Mouse (Mus musculus): ENCODE measurements around the gene Mpp2. TPM values are rescaled to one million over a fixed set of nuclear protein-coding genes. Genes with fewer than 3 reads are reported as not detected.

Mpp2 gene
- polyA plus RNA-seq, 1 experiment from 2014 or later = 15.3 TPM

DNA sequence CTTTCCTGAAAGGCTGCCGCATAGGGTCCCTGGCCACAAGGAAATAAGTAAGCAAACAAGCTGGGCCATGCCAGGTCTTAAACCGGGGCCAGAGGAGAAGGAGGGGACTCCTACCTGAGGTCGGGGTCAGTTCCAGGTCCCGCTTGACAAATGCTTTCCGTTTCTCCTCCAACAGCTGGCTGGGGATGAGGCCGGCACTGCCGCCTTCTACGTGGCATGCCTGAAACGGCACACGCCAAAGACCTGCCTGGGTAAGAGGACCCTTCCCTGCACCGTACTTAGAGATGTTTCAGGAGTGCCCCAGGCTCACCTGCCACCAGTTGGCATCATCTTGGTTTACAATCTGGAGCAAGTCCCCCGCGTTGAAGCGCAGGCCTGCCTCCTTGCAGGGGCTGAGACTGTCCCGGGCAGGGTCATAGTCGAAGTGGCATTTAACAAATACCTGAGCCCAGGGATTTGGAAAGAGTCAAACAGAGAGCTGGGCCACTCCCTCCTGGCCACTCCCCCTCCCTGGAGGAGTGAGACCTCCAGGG is 26.3 kb downstream of the Mpp2 start:
- H3K9ac ChIP-seq (ENCODE audit: low read length) = no peak overlapping the region
- H3K27ac ChIP-seq (ENCODE audit: low read depth, low read length) = no peak overlapping the region
- DNase-seq (ENCODE audit: low spot score) (no peak), ATAC-seq (no peak)
- H3K4me3 ChIP-seq (ENCODE audit: low read depth, low read length) = no peak overlapping the region
- peaks cover 56% of the 10 kb centered on the region for H3K36me3 ChIP-seq (ENCODE audit: control insufficient read depth, insufficient read depth, low read length)
- no peaks in the 10 kb centered on the region for H3K27me3 ChIP-seq (replicated peaks; ENCODE audit: control insufficient read depth, insufficient read depth, low read length)
- WGBS = 31% methylated on average over 16 of the region's 16 CpGs
- H3K4me1 ChIP-seq (ENCODE audit: control insufficient read depth, insufficient read depth, low read length) = peaks cover 5% of the 10 kb centered on the region; the same call in 1 of the 2 replicates
- peak overlapping the region; percentile 70 for H3K4me2 ChIP-seq (ENCODE audit: low read length)
- H3K9me3 ChIP-seq (replicated peaks; ENCODE audit: control insufficient read depth, low read length) = no peaks in the 10 kb centered on the region

DNA sequence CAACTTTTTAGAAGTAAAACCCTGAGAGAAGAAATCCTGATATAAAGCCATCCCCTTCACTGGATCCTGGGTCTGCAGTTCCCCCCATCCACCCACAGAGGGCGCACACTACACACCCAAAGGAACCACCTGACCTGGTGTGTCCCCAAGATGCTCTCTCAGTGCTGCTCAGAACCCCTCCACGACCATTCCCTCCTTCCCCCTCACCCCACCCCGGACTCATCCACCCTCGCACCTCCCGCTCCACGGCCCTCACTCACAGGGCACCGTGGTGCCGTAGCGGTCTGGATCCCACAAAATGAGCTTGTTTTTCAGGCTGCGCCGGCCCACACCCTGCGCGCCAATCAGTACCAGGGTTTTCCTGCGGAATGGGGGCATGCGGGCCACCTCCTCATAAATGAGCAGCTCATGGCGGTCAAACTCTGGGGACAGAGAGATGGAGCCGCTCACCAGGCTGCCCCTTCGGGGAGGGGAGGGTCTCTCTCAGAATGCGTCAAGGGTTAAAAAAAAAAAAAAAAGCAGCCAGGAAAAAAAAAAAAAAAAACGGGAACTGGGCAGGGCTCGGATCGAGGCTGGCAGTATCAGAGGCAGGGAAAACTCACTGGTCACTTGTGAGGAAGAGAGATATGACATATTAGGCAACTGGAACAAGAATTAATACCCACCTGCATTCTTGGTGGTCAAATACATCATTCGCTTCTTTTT is 26.9 kb downstream of the Mpp2 start:
- Histone ChIP-seq H3K4me2 (ENCODE audit: low read length) (peak overlapping the region; percentile 70), H3K9ac (ENCODE audit: low read length) (peak overlapping the region; percentile 57), H3K27ac (ENCODE audit: low read depth, low read length) (no peak overlapping the region), H3K27me3 (replicated peaks; ENCODE audit: control insufficient read depth, insufficient read depth, low read length) (no peaks in the 10 kb centered on the region), H3K9me3 (replicated peaks; ENCODE audit: control insufficient read depth, low read length) (no peaks in the 10 kb centered on the region), H3K4me1 (ENCODE audit: control insufficient read depth, insufficient read depth, low read length) (peaks cover 5% of the 10 kb centered on the region; the same call in 1 of the 2 replicates), H3K4me3 (ENCODE audit: low read depth, low read length) (peak overlapping the region; percentile 30), H3K36me3 (ENCODE audit: control insufficient read depth, insufficient read depth, low read length) (peaks cover 56% of the 10 kb centered on the region)
- peak; percentile 87 for DNase-seq (ENCODE audit: low spot score)
- 3% methylated on average over 23 of the region's 23 CpGs for WGBS
- ATAC-seq = peak; percentile 86

DNA sequence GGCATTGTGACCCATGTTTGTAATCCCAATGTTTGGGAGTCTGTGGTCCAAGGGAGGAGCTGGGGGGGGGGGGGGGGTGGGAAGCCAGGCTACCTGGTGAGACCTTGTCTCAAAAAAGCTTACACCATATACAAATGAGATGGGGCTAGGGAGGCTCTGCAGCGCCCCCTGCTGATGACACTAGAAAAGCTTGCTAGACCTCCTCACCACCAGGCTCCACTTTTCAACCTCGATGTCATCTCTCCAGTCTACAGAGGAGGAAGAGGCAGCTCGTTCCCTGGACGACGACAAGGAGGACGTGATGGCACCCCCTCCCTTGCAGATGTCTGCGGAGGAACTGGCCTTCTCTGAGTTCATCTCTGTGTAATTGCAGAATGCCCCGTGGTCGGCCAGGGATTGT is 34.5 kb downstream of the Mpp2 start:
- DNase-seq (ENCODE audit: low spot score) (peak; percentile 65), ATAC-seq (no peak)
- Histone ChIP-seq H3K27me3 (replicated peaks; ENCODE audit: control insufficient read depth, insufficient read depth, low read length) (no peaks in the 10 kb centered on the region), H3K9ac (ENCODE audit: low read length) (no peak overlapping the region), H3K36me3 (ENCODE audit: control insufficient read depth, insufficient read depth, low read length) (peaks cover 8% of the 10 kb centered on the region), H3K9me3 (replicated peaks; ENCODE audit: control insufficient read depth, low read length) (no peaks in the 10 kb centered on the region), H3K4me2 (ENCODE audit: low read length) (no peak overlapping the region), H3K4me1 (ENCODE audit: control insufficient read depth, insufficient read depth, low read length) (no peaks in the 10 kb centered on the region), H3K27ac (ENCODE audit: low read depth, low read length) (no peak overlapping the region), H3K4me3 (ENCODE audit: low read depth, low read length) (no peak overlapping the region)
- WGBS = 28% methylated on average over 9 of the region's 9 CpGs

DNA sequence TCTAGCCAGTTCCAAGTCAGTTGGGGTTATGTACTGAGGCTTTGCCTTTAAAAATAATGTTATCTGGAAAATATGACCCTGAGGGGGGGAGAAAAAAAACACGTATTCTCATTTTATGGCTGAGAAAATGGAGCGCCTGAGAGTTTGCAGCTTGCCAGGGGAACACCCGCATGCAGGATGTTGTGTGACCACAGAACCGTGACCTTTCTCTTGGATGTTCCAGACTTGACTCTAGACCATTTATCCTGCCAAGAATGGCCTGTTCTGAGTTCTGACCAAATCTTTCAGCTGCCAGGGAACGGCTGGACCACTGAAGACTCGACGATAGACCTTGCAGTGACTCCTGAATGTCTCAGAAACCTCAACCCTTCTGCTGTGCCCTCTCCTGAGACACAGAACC is 35.1 kb downstream of the Mpp2 start:
- H3K9me3 ChIP-seq (replicated peaks; ENCODE audit: control insufficient read depth, low read length) = no peaks in the 10 kb centered on the region
- H3K4me2 ChIP-seq (ENCODE audit: low read length) = no peak overlapping the region
- H3K4me3 ChIP-seq (ENCODE audit: low read depth, low read length) = no peak overlapping the region
- peaks cover 2% of the 10 kb centered on the region; the same call in 1 of the 2 replicates for H3K36me3 ChIP-seq (ENCODE audit: control insufficient read depth, insufficient read depth, low read length)
- H3K27me3 ChIP-seq (replicated peaks; ENCODE audit: control insufficient read depth, insufficient read depth, low read length) = no peaks in the 10 kb centered on the region
- 89% methylated on average over 7 of the region's 7 CpGs for WGBS
- ATAC-seq (no peak), DNase-seq (ENCODE audit: low spot score) (no peak)
- no peaks in the 10 kb centered on the region for H3K4me1 ChIP-seq (ENCODE audit: control insufficient read depth, insufficient read depth, low read length)
- H3K9ac ChIP-seq (ENCODE audit: low read length) = no peak overlapping the region
- no peak overlapping the region for H3K27ac ChIP-seq (ENCODE audit: low read depth, low read length)

DNA sequence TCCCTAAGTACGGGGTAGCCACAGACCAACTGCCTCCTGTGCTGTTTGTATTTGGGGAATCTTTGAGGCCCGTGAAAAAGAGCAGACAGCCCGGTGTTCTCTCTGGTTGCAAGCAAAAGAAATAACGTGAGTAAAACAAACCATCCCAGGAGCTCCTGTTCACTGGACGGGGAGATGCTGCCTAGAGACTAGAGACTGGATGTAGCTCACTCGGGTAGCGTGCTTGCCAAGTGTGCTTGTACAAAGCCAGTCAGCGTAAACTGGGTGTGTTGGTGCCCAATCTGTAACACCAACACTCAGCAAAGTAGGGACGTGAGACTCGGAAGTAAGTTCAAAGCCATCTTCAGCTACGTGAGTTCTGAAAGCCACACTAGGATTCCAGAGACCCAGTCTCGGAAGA is 35.6 kb downstream of the Mpp2 start:
- no peak for ATAC-seq
- WGBS = 86% methylated on average over 12 of the region's 12 CpGs

DNA sequence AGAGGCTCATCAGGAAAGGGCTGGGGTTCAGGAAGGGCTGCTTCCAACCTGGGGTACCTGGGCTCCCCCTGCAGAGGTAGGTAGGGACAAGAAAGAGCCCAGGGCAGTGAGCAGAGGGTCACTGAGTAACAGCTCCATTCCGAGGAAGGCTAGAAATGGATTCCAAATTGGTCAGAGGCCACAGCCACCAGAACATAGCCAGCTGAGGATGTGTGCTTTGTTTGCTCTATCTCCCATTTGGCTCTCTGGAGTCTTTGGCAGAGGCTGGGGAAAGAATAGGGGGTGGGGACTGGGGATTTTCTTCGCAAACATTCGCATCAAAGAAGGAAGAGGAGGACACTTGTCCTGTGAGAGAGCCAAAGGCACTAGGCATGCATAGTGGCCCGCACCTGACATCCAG is 36.4 kb downstream of the Mpp2 start:
- Histone ChIP-seq H3K4me3 (ENCODE audit: low read depth, low read length) (no peak overlapping the region), H3K36me3 (ENCODE audit: control insufficient read depth, insufficient read depth, low read length) (no peaks in the 10 kb centered on the region), H3K27me3 (replicated peaks; ENCODE audit: control insufficient read depth, insufficient read depth, low read length) (no peaks in the 10 kb centered on the region), H3K9ac (ENCODE audit: low read length) (no peak overlapping the region), H3K4me2 (ENCODE audit: low read length) (no peak overlapping the region), H3K4me1 (ENCODE audit: control insufficient read depth, insufficient read depth, low read length) (no peaks in the 10 kb centered on the region), H3K27ac (ENCODE audit: low read depth, low read length) (no peak overlapping the region), H3K9me3 (replicated peaks; ENCODE audit: control insufficient read depth, low read length) (no peaks in the 10 kb centered on the region)
- 47% methylated on average over 4 of the region's 4 CpGs for WGBS
- ATAC-seq (no peak), DNase-seq (ENCODE audit: low spot score) (no peak)

More for the DNA sequence above, 35.6 kb downstream of the Mpp2 start:
- H3K36me3 ChIP-seq (ENCODE audit: control insufficient read depth, insufficient read depth, low read length) = no peaks in the 10 kb centered on the region
- H3K4me2 ChIP-seq (ENCODE audit: low read length) = no peak overlapping the region
- no peak overlapping the region for H3K9ac ChIP-seq (ENCODE audit: low read length)
- no peaks in the 10 kb centered on the region for H3K9me3 ChIP-seq (replicated peaks; ENCODE audit: control insufficient read depth, low read length)
- no peaks in the 10 kb centered on the region for H3K4me1 ChIP-seq (ENCODE audit: control insufficient read depth, insufficient read depth, low read length)
- no peak overlapping the region for H3K27ac ChIP-seq (ENCODE audit: low read depth, low read length)
- no peaks in the 10 kb centered on the region for H3K27me3 ChIP-seq (replicated peaks; ENCODE audit: control insufficient read depth, insufficient read depth, low read length)
- H3K4me3 ChIP-seq (ENCODE audit: low read depth, low read length) = no peak overlapping the region
- no peak for DNase-seq (ENCODE audit: low spot score)

DNA sequence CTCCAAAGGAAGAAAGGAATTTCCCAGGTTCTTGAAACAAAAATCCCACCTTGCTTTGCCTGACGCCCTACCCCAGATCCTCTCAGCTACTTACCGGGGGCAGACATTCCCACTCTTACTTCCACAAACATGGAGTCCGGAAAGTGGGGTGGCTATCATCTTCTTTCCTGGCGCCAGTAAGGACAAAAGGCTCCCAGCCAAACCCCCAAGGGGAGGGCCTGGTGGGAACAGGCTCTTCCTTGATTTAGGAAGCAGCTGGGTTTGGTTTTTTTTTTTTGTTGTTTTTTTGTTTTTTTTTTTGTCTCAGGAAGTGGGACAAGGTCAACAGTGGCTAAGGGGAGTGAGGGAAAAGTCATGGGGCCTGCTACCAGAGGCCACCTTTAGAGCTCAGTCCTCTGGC is 36.8 kb downstream of the Mpp2 start:
- Histone ChIP-seq H3K4me3 (ENCODE audit: low read depth, low read length) (no peak overlapping the region), H3K9ac (ENCODE audit: low read length) (no peak overlapping the region), H3K9me3 (replicated peaks; ENCODE audit: control insufficient read depth, low read length) (no peaks in the 10 kb centered on the region), H3K36me3 (ENCODE audit: control insufficient read depth, insufficient read depth, low read length) (no peaks in the 10 kb centered on the region), H3K4me2 (ENCODE audit: low read length) (no peak overlapping the region), H3K27ac (ENCODE audit: low read depth, low read length) (no peak overlapping the region), H3K4me1 (ENCODE audit: control insufficient read depth, insufficient read depth, low read length) (no peaks in the 10 kb centered on the region), H3K27me3 (replicated peaks; ENCODE audit: control insufficient read depth, insufficient read depth, low read length) (no peaks in the 10 kb centered on the region)
- ATAC-seq (no peak), DNase-seq (ENCODE audit: low spot score) (no peak)
- WGBS = 69% methylated on average over 4 of the region's 4 CpGs

DNA sequence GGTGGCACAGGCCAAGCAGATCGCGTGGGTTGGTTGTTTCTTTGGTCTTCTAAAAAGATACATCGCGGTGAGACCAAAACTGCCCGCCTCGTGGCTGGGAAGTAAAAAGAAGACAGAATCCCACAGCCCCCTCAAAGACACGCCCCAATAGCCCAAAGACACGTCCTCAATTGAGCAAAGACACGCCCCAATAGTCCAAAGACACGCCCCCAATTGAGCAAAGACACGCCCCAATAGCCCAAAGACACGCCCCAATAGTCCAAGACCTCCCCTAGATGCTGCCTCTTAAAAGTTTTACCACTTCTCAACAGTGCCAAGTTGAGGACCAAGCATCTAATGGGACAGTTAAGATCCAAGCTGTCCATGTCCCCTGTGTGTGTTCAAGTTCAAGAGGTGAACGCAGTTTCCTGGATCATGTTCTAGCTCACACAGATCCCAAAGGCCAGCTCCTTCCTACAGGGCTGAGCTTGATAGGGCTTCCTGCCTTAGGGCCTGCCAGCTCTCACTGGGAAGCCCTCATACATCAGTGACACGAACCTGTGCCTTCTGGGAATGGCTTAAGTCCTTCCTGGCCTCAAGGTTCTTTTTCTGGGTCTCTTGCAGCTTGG is 38.3 kb downstream of the Mpp2 start:
- ATAC-seq (no peak), DNase-seq (ENCODE audit: low spot score) (no peak)
- no peaks in the 10 kb centered on the region for H3K36me3 ChIP-seq (ENCODE audit: control insufficient read depth, insufficient read depth, low read length)
- 54% methylated on average over 14 of the region's 14 CpGs for WGBS
- no peak overlapping the region for H3K4me2 ChIP-seq (ENCODE audit: low read length)
- H3K4me1 ChIP-seq (ENCODE audit: control insufficient read depth, insufficient read depth, low read length) = no peaks in the 10 kb centered on the region
- H3K27me3 ChIP-seq (replicated peaks; ENCODE audit: control insufficient read depth, insufficient read depth, low read length) = no peaks in the 10 kb centered on the region
- no peak overlapping the region for H3K9ac ChIP-seq (ENCODE audit: low read length)
- no peak overlapping the region for H3K4me3 ChIP-seq (ENCODE audit: low read depth, low read length)
- no peak overlapping the region for H3K27ac ChIP-seq (ENCODE audit: low read depth, low read length)
- peaks cover 11% of the 10 kb centered on the region for H3K9me3 ChIP-seq (replicated peaks; ENCODE audit: control insufficient read depth, low read length)

DNA sequence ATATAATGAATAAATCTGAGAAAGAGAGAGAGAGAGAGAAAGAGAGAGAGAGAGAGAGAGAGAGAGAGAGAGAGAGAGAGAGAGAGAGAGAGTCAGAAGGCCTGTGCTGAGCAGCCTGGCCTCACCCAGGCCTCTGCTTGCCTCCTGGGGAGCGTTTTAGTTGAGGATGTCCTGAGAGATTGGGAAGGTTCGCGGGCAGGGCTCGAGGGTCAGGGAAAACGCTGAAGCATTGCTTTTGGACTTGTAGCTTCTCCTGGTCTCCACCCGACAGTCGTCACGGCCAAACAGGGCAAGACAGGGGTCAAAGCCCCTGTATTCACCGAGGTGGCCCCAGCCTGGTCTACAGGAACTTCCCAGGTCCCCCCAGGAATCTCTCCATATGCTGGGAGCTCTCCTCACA is 41.7 kb downstream of the Mpp2 start:
- no peak overlapping the region for H3K27ac ChIP-seq (ENCODE audit: low read depth, low read length)
- no peak overlapping the region for H3K9ac ChIP-seq (ENCODE audit: low read length)
- 84% methylated on average over 9 of the region's 9 CpGs for WGBS
- no peaks in the 10 kb centered on the region for H3K4me1 ChIP-seq (ENCODE audit: control insufficient read depth, insufficient read depth, low read length)
- H3K9me3 ChIP-seq (replicated peaks; ENCODE audit: control insufficient read depth, low read length) = peaks cover 12% of the 10 kb centered on the region
- ATAC-seq (no peak), DNase-seq (ENCODE audit: low spot score) (no peak)
- H3K36me3 ChIP-seq (ENCODE audit: control insufficient read depth, insufficient read depth, low read length) = no peaks in the 10 kb centered on the region
- no peak overlapping the region for H3K4me2 ChIP-seq (ENCODE audit: low read length)
- H3K27me3 ChIP-seq (replicated peaks; ENCODE audit: control insufficient read depth, insufficient read depth, low read length) = no peaks in the 10 kb centered on the region
- H3K4me3 ChIP-seq (ENCODE audit: low read depth, low read length) = no peak overlapping the region

Measured in forebrain, embryonic 14.5 days (tissue).